Mouse (Mus musculus) heart, embryonic 13.5 days (tissue): ENCODE data around the gene Cacna2d3. TPM values are rescaled to one million over a fixed set of nuclear protein-coding genes. Genes with fewer than 3 reads are reported as not detected.

Experiments used
- ATAC-seq: fragments of 200-750 bp; cut with Nextera tagmentation; 2 replicates; pipeline ENCODE4 v1.8.0; 2017; ENCODE audit warnings: moderate TSS enrichment; ENCODE audit not compliant: insufficient number of reproducible peaks, low FRiP score, low TSS enrichment; ENCODE audit errors: extremely low read depth
- H3K27ac ChIP-seq: fragments of 300-500 bp; sonication (generic); replicated peaks from 2 replicates; pipeline ENCODE4 v1.5.1; 2015; ENCODE audit warnings: moderate library complexity, mild to moderate bottlenecking, inconsistent platforms
- H3K27me3 ChIP-seq: fragments of 300-500 bp; sonication (generic); replicated peaks from 2 replicates; pipeline ENCODE4 v1.6.1; 2015; ENCODE audit warnings: mild to moderate bottlenecking, inconsistent platforms
- H3K36me3 ChIP-seq: fragments of 300-500 bp; sonication (generic); 2 replicates; pipeline ENCODE4 v1.6.1; 2015; ENCODE audit warnings: mild to moderate bottlenecking, inconsistent platforms
- H3K4me1 ChIP-seq: fragments of 300-500 bp; sonication (generic); 2 replicates; pipeline ENCODE4 v1.6.1; 2015; ENCODE audit warnings: inconsistent platforms
- H3K4me2 ChIP-seq: fragments of 300-500 bp; sonication (generic); 2 replicates; pipeline ENCODE4 v1.6.1; 2015; ENCODE audit warnings: inconsistent platforms, mild to moderate bottlenecking, moderate library complexity
- H3K4me3 ChIP-seq: fragments of 300-500 bp; sonication (generic); 2 replicates; pipeline ENCODE4 v1.5.1; 2015; ENCODE audit warnings: moderate library complexity, mild to moderate bottlenecking, inconsistent platforms
- H3K9ac ChIP-seq: fragments of 300-500 bp; sonication (generic); 2 replicates; pipeline ENCODE4 v1.6.1; 2015; ENCODE audit warnings: inconsistent platforms, mild to moderate bottlenecking, moderate library complexity
- H3K9me3 ChIP-seq: fragments of 300-500 bp; sonication (generic); 2 replicates; pipeline ENCODE4 v1.6.1; 2016; ENCODE audit warnings: inconsistent platforms
- WGBS: fragments of 180-500 bp; shearing (Covaris S2); methylation state at CpG from one replicate; pipeline ENCODE4 v1.1.7; 2015; ENCODE audit warnings: mixed read lengths; 5-methylcytosine and 5-hydroxymethylcytosine counted together
- polyA plus RNA-seq: library from polyadenylated mRNA; unstranded; fragments of >200 nt; fragmentation: Nextera tagmentation; extraction: Ambion mirVana; gene quantifications from 2 replicates; pipeline ENCODE4 v1.2.1, GENCODE M21; 2015

Gene Cacna2d3
- polyA plus RNA-seq, 1 experiment from 2014 or later = 0.33 TPM

DNA sequence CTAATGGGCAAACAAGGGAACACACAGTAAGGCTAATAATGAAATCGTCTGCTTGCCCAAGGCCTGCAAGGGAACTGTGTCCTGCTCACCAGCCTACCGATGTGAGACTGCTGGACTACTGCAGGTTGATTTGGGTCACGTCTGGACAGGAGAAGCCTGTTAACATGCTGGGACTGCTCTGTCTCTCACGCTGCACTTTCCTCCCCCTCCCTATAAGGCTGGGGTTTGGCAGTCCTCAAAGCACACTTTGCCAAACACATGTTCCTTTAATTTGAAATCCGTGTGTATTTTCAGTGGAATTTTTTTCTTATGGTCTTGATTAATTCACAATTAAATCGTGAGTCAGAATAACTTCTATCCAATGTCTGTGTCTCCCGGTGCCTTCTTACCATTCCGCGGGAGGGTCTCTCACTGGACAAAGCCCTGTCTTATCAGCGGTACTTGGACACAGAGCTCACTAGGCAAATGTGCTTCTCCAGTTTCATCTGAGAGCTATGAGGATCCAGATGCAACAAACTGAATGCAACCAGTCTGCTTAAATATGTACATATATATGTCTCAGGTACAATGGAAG lies 584.6 kb downstream of the Cacna2d3 start:
- no peaks in the 10 kb centered on the region for H3K9me3 ChIP-seq
- no peaks in the 10 kb centered on the region for H3K36me3 ChIP-seq
- H3K27me3 ChIP-seq = no peaks in the 10 kb centered on the region
- H3K27ac ChIP-seq = peak overlapping the region; percentile 43; the same call in 1 of the 2 replicates
- H3K4me1 ChIP-seq = peaks cover 14% of the 10 kb centered on the region
- no peak overlapping the region for H3K4me3 ChIP-seq
- H3K9ac ChIP-seq = no peak overlapping the region
- ATAC-seq = no peak
- no peak overlapping the region for H3K4me2 ChIP-seq
- 42% methylated on average over 10 of the region's 10 CpGs for WGBS

DNA sequence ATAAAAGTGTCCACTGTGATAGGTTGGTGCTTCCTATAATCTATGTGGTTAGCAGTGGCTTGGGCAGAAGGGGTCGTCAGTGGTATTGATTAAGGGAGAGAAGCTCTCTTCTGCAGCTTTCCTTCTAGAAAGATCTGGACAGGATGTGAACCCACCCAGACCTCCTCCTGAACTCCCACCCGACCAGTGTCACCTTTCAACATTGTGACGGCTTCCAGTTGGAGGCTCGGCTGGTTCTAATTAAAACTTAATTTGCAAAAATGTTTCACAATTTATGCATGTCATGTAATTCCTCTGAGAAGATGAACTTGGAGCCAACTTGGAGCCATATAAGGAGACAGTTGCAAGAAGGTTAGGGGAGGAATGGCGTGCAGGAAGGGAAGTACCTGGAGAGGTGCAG lies 586.8 kb downstream of the Cacna2d3 start:
- no peak for ATAC-seq
- H3K4me3 ChIP-seq = no peak overlapping the region
- H3K4me2 ChIP-seq = no peak overlapping the region
- no peaks in the 10 kb centered on the region for H3K36me3 ChIP-seq
- no peaks in the 10 kb centered on the region for H3K9me3 ChIP-seq
- H3K27ac ChIP-seq = no peak overlapping the region
- peaks cover 14% of the 10 kb centered on the region for H3K4me1 ChIP-seq
- 62% methylated on average over 5 of the region's 5 CpGs for WGBS
- no peaks in the 10 kb centered on the region for H3K27me3 ChIP-seq
- H3K9ac ChIP-seq = no peak overlapping the region

DNA sequence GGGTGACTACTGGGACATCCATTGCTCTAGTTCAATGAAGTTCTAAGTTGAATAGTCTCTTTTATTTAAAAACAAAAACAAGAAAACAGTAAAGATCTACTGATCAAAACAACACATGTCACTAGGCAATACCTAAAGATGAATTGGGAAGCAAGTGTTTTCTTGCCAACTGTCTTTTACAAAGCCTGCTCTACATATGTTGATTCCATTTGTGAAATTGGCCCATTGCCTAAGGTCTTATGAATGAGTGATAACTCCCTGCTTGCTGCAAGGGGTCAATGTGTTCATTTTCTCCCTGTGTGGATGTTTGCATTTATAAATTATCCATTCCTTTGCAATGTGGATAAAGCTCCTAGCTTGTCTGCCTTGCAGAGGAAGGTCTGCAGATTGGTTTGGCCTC lies 591.2 kb downstream of the Cacna2d3 start:
- Histone ChIP-seq H3K4me3 (no peak overlapping the region), H3K9me3 (no peaks in the 10 kb centered on the region), H3K27me3 (no peaks in the 10 kb centered on the region)

DNA sequence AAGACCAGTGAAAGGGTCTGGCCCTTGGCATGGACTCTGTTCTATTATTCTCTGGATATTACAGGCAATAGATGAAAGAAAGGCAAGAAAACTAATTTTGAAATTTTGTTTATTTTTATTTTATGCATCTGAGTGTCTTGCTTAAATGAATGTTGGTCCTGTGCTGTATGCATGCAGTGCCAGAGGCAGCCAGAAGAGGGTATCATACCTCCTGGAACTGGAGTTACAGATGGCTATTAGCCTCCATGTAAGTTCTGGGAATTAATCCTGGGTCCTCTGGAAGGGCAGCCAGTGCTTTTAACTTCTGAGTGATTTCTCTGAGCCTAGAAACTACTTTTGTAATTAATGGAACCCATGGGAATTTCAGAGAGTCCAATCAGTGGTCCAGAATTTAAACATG lies 597.8 kb downstream of the Cacna2d3 start:
- Histone ChIP-seq H3K27ac (no peak overlapping the region), H3K9ac (no peak overlapping the region), H3K4me3 (no peak overlapping the region), H3K27me3 (no peaks in the 10 kb centered on the region), H3K4me2 (no peak overlapping the region), H3K4me1 (peaks cover 7% of the 10 kb centered on the region; the same call in 1 of the 2 replicates), H3K9me3 (no peaks in the 10 kb centered on the region), H3K36me3 (no peaks in the 10 kb centered on the region)
- no peak for ATAC-seq

More for the DNA sequence above, 591.2 kb downstream of the Cacna2d3 start:
- no peak overlapping the region for H3K4me2 ChIP-seq
- no peak overlapping the region for H3K9ac ChIP-seq
- ATAC-seq = no peak
- H3K27ac ChIP-seq = no peak overlapping the region
- H3K4me1 ChIP-seq = peaks cover 5% of the 10 kb centered on the region; the same call in 1 of the 2 replicates
- H3K36me3 ChIP-seq = no peaks in the 10 kb centered on the region

DNA sequence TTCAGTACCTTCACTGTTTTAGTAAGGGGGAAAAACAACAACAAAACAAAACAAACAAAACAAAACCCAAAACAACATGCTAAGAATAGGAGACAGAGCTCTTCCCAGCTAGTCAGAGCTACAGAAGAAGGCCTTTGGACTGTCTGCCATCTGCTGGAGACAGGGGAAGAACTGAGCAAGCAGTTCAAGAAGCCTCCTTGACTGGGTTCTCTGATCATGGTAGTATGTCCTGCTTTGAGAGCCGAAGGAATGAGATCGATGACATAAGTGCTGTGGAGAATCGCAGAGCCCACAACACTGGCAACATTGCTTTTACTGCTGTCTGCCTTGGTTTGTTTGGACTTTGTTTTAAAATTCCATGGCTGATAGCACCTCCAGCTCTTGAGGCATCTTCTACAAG lies 598.9 kb downstream of the Cacna2d3 start:
- H3K27ac ChIP-seq = no peak overlapping the region
- no peaks in the 10 kb centered on the region for H3K27me3 ChIP-seq
- no peaks in the 10 kb centered on the region for H3K9me3 ChIP-seq
- no peak overlapping the region for H3K4me2 ChIP-seq
- H3K4me1 ChIP-seq = peaks cover 7% of the 10 kb centered on the region; the same call in 1 of the 2 replicates
- H3K36me3 ChIP-seq = no peaks in the 10 kb centered on the region
- no peak overlapping the region for H3K4me3 ChIP-seq
- 85% methylated on average over 3 of the region's 3 CpGs for WGBS
- H3K9ac ChIP-seq = no peak overlapping the region
- ATAC-seq = no peak

DNA sequence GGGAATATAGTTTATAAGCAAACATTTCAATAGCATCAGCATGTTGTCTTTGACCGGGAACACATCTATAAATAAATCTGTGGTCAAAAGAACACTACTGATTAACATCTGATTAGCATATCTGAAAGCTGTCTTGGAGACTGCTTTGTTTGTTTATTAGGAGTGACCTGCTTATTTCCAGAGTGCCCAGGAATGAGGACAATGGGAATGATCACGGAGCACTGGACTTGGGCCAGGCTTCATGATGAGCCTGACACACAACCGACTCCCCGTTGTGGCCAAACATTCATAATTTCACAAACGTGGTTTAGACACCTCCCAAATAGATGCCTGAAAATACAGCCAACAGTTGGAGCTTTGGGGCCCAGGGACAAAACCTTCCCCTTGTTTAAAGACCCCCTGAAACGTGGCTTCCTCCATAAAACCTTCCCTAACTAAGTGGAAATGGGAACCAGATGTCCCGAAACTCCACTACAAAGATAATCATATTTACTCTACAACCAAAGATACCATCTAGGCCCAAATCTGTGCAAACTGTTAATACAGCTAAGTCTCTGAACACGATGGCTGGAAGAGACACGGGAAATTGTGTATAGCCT lies 607.7 kb downstream of the Cacna2d3 start:
- Histone ChIP-seq H3K4me1 (no peaks in the 10 kb centered on the region), H3K4me2 (no peak overlapping the region), H3K36me3 (no peaks in the 10 kb centered on the region), H3K27me3 (no peaks in the 10 kb centered on the region), H3K4me3 (no peak overlapping the region), H3K9ac (no peak overlapping the region), H3K9me3 (peaks cover 5% of the 10 kb centered on the region; the same call in 1 of the 2 replicates), H3K27ac (no peak overlapping the region)
- whole genome bisulfite sequencing = 58% methylated on average over 9 of the region's 9 CpGs
- no peak for ATAC-seq

DNA sequence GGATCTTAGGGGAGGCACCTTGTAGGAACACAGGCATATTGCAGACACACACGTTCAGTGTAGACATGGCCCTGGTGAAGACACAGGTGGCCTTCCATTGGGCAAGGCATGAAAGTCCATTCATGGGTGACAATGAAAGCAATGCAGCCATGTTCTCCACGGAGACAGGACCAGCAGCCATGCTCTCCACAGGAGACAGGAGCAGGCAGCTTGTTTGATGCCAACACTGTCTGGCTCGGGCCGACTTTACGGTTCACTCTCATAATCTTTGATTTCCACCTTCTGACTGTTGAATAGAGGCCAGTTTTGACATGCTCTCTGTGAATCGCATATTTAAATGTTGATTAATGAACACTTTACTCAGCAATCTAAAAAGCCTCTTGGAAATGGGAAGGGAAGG lies 610.0 kb downstream of the Cacna2d3 start:
- whole genome bisulfite sequencing = 79% methylated on average over 6 of the region's 6 CpGs
- Histone ChIP-seq H3K27ac (no peak overlapping the region), H3K27me3 (no peaks in the 10 kb centered on the region), H3K4me3 (no peak overlapping the region), H3K4me2 (no peak overlapping the region), H3K9me3 (peaks cover 5% of the 10 kb centered on the region; the same call in 1 of the 2 replicates), H3K36me3 (no peaks in the 10 kb centered on the region), H3K9ac (no peak overlapping the region), H3K4me1 (no peaks in the 10 kb centered on the region)
- no peak for ATAC-seq

DNA sequence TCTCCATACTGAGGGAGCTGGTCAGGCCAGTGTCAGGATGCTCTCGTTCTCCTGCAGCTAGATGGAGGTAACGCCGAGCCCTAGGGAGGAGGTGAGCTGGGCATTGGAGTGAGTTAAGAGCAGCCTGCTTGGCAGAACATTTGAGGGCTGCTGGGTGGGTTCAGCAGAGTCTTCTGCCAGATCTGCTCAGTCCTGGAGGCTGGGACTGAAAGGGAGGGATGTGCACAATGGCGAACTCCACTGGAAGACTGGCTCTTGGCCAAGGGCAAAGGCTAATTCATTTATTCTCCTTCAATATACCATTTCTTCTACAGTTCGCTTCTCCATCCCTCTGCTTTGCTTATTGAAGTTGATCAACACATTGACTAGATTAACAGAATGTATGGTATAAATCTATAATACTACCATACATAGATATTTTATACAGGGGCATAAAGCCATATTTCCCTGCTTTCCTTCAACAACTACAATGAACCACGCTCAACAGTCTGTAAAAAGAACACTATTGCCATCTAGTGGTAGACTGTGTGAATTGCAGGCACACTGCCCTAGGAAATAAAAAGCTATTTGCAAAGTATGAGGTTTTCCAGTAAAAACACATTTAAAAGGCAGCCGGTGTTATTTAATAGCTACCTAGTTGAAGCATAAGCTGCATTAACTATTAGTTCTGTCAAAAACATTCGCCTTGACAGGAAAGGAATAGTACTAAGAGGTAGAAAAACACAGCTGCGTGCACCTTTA lies 611.1 kb downstream of the Cacna2d3 start:
- no peaks in the 10 kb centered on the region for H3K27me3 ChIP-seq
- no peak for ATAC-seq
- WGBS = 70% methylated on average over 9 of the region's 9 CpGs
- H3K9me3 ChIP-seq = peaks cover 5% of the 10 kb centered on the region; the same call in 1 of the 2 replicates
- no peaks in the 10 kb centered on the region for H3K4me1 ChIP-seq
- H3K27ac ChIP-seq = no peak overlapping the region
- H3K9ac ChIP-seq = no peak overlapping the region
- no peaks in the 10 kb centered on the region for H3K36me3 ChIP-seq
- H3K4me3 ChIP-seq = no peak overlapping the region
- H3K4me2 ChIP-seq = no peak overlapping the region

DNA sequence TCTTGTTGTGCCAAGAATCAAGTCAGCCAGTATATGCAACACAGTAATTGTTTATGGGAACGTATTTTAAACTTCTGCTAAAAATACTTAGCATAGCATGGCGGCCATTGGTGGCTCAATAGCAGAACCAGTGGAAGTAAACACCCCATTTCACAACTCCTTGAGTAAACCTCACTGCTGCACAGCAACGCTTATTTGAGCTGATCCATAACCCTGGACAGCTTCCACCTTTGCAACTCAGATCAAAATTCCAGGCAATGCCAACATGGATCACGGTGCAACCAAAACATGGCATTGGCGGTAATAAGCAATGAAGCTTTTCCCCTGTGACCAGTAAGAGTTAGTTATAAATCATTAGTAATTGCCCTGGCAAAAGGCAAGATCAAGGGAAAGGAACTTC lies 614.2 kb downstream of the Cacna2d3 start:
- no peak overlapping the region for H3K9ac ChIP-seq
- H3K4me3 ChIP-seq = no peak overlapping the region
- H3K9me3 ChIP-seq = peaks cover 5% of the 10 kb centered on the region; the same call in 1 of the 2 replicates
- H3K27ac ChIP-seq = no peak overlapping the region
- H3K4me1 ChIP-seq = no peaks in the 10 kb centered on the region
- ATAC-seq = no peak
- no peaks in the 10 kb centered on the region for H3K27me3 ChIP-seq
- no peaks in the 10 kb centered on the region for H3K36me3 ChIP-seq
- WGBS = 82% methylated on average over 5 of the region's 5 CpGs
- no peak overlapping the region for H3K4me2 ChIP-seq

DNA sequence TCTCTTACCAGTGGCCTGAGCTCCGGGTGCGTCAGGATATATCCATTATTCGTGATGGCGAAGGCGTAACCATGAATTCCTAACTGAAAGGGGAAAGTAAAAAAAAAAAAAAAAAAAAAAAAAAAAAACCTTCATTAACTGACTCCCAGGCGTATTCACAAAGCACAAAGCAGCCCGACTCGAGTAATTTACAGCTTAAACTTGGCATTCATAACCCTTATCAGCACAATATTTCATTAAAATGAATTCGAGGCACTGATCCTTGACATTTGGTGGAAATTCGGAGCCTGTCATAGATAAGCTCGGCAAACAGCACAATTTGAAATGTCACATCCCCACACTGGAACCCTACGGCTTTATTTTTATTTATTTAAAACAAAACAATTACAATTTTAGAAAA lies 623.9 kb downstream of the Cacna2d3 start:
- Histone ChIP-seq H3K9me3 (no peaks in the 10 kb centered on the region), H3K27ac (no peak overlapping the region), H3K9ac (no peak overlapping the region), H3K36me3 (no peaks in the 10 kb centered on the region), H3K4me1 (peaks cover 8% of the 10 kb centered on the region; the same call in 1 of the 2 replicates), H3K27me3 (no peaks in the 10 kb centered on the region), H3K4me3 (no peak overlapping the region), H3K4me2 (no peak overlapping the region)
- 65% methylated on average over 12 of the region's 12 CpGs for WGBS
- ATAC-seq = no peak

DNA sequence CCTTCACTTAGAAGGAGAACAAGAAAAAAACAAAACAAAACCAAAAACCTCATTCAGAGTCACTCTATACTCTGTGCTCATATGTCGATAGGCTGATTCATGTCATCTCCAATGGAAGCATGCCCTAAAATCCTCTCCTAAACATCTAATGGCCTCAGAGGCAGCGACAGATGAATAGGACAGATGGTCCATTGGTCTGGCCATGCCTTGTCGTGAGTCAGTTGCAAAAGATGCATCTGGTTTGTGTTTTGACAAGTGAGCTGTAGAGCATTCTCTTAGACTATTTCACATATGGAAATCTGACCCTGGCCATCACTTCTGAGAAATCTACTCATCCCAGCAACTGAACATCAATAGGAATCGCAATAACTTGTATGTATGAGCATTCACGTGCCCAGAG lies 626.2 kb downstream of the Cacna2d3 start:
- H3K4me2 ChIP-seq = no peak overlapping the region
- peaks cover 6% of the 10 kb centered on the region for H3K27me3 ChIP-seq
- peaks cover 8% of the 10 kb centered on the region; the same call in 1 of the 2 replicates for H3K4me1 ChIP-seq
- WGBS = 85% methylated on average over 5 of the region's 5 CpGs
- no peak overlapping the region for H3K27ac ChIP-seq
- no peaks in the 10 kb centered on the region for H3K9me3 ChIP-seq
- no peak overlapping the region for H3K4me3 ChIP-seq
- H3K36me3 ChIP-seq = no peaks in the 10 kb centered on the region
- ATAC-seq = no peak
- H3K9ac ChIP-seq = no peak overlapping the region
